Mouse (Mus musculus) myocyte (in vitro differentiated cells): ENCODE measurements around the gene Cyp27b1.

Experiments
- CEBPB ChIP-seq: IDR thresholded peaks from 2 replicates; pipeline ENCODE4 v1.6.1; 2011; ENCODE audit warnings: mild to moderate bottlenecking, moderate library complexity; ENCODE audit not compliant: poor library complexity, insufficient read depth, severe bottlenecking
- E2F4 ChIP-seq: IDR thresholded peaks from one replicate; pipeline ENCODE4 v1.6.1; 2011; ENCODE audit warnings: mild to moderate bottlenecking, control low read depth, moderate library complexity; ENCODE audit not compliant: insufficient read depth
- MAX ChIP-seq: IDR thresholded peaks from one replicate; pipeline ENCODE4 v1.6.1; 2011; ENCODE audit warnings: low read depth, mild to moderate bottlenecking, control low read depth
- MYOD1 ChIP-seq, 3 experiments: IDR thresholded peaks; one replicate each; pipeline ENCODE4 v1.6.1; 2011; ENCODE audit warnings: control low read depth in 2 of 3, low read depth in 2 of 3, mild to moderate bottlenecking in 2 of 3, moderate library complexity in 1 of 3; ENCODE audit not compliant: insufficient read length in 2 of 3, control insufficient read depth in 1 of 3
- MYOG ChIP-seq, 3 experiments: IDR thresholded peaks; one replicate each; pipeline ENCODE4 v1.6.1; 2011; ENCODE audit warnings: control low read depth in 2 of 3, low read depth in 2 of 3, mild to moderate bottlenecking in 2 of 3; ENCODE audit not compliant: insufficient read length in 2 of 3, control insufficient read depth in 1 of 3, insufficient read depth in 1 of 3
- POLR2A ChIP-seq: IDR thresholded peaks from one replicate; pipeline ENCODE4 v1.6.1; 2011; ENCODE audit warnings: low read depth, mild to moderate bottlenecking, control low read depth, moderate library complexity; ENCODE audit not compliant: insufficient read length
- POLR2AphosphoS2 ChIP-seq: IDR thresholded peaks from one replicate; pipeline ENCODE4 v1.6.1; 2011; ENCODE audit warnings: low read depth, control low read depth; ENCODE audit not compliant: insufficient read length
- REST ChIP-seq: IDR thresholded peaks from one replicate; pipeline ENCODE4 v1.6.1; 2011; ENCODE audit warnings: mild to moderate bottlenecking, control low read depth, moderate library complexity; ENCODE audit not compliant: insufficient read depth, insufficient read length
- SRF ChIP-seq: IDR thresholded peaks from one replicate; pipeline ENCODE4 v1.6.1; 2011; ENCODE audit warnings: low read depth; ENCODE audit not compliant: control insufficient read depth, insufficient read length
- USF1 ChIP-seq: IDR thresholded peaks from one replicate; pipeline ENCODE4 v1.6.1; 2011; ENCODE audit warnings: low read depth, mild to moderate bottlenecking, control low read depth, moderate library complexity

DNA sequence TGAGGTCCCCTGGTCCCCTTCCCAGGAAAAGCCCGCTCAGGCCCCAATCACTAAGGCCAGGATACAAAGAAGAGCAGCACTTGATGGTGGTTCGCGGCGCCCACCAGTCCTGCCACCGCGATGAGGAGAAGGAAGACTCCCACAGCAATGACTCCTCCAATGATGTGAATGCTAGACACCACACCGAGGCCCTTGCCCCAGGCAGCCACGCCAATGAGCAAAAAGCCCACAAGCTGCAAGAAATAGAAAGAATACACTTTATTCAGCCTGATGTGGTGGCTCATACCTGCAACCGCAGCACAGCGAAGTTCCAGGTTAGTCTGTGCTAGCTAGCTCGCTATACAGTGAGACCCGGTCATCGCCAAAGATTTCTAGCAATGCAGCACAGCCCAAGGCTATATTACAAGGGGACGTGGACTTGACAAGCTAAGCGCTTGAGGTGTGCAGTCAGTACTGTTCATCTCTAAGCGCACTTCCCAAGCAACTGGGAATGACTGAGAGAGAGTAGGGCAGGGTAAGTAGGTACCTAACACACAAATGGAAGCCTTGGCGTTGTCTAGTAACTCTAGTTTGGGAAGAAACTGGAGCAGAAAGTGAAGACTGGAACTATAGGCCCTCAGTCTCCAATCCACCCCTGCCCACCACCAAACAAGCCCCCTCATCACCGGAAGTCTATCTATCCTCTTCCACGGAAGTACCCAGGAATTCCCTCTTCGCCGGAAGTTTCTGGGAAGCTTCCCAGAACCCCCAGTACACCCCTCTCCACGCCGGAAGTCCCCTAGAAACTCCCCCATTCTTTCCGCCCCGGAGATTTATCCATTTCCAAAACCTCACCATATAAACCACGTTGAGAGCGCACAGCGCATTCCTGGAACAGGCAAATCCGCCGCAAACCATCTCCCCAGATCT is 21.5 kb downstream of the Cyp27b1 start:
- no peak for TF ChIP-seq POLR2A
- TF ChIP-seq MAX, result no peak
- no peak for TF ChIP-seq E2F4
- TF ChIP-seq POLR2AphosphoS2, result peak; percentile 46
- no peak for TF ChIP-seq USF1
- TF ChIP-seq MYOD1 (IDR thresholded peaks at IDR 0.05; ENCODE audit: control insufficient read depth in 1 of 3, insufficient read length in 2 of 3, low read depth in 2 of 3), result no peak
- no peak for TF ChIP-seq REST
- no peak for TF ChIP-seq MYOG (IDR thresholded peaks at IDR 0.05; ENCODE audit: control insufficient read depth in 1 of 3, insufficient read depth in 1 of 3, insufficient read length in 2 of 3, low read depth in 2 of 3)
- TF ChIP-seq CEBPB, result no peak
- TF ChIP-seq SRF, result no peak
